Mouse (Mus musculus) brain, embryonic 18.5 days (tissue): ENCODE measurements around the gene Mroh3.

ENCODE experiments used
- DNase-seq: peaks from one replicate; pipeline ENCODE4 v3.0.0-alpha.2; 2012; ENCODE audit warnings: low read depth, low spot score

Gene Mroh3

DNA sequence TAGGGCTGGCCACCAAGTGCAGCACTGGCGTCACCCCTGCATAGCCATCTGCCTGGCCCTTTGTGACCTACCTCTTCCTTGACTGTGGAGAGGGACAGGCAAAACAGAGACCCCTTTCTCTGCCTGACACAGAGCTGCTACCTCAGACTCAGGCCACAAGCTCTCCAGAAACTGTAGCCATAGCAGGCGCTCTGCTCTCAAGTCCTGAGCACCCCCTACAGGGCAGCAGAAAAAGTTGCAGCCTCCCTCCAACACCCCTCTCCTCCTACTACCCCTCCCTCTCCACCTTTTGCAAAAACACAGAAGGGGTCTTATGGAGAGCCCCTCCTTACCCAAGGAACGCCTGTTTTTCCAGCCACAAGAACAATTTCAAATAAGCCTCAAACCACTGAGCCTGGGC, at the start of gene Mroh3:
Mroh3 (minus strand) TSS at position 26 of the 400 bp plus-strand sequence.
- no peak for DNase-seq

DNA sequence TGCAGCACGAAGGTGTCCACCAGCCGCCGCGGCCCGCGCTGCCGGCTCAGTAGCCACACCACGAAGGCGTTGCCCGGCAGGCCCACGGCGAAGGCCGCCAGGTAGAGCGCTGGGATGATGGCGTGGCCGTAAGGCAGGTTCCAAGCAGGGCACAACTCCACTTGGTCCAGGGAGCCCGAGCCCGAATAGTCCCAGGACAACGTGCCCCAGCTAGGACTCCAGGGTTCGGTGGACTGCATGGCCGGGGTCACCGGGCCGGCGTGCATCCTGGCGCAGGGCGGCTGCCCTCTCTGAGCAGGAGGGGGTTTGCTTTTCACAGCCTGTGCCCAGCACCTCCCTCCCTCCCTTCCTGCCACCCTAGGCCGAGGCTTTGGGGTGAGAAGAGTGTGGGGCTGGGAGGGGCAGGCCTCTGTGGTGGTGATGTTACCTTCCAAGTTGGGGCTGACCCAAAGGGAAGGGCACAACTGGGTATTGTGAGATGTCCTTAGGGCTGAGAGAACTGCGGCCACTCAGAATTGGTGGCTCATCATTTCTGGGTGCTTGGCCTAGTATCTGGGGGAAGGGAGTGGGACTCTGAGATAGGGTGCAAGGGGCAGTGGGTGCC, 48.1 kb upstream of the Mroh3 start, which contains the start of gene Gpr25:
Gpr25 (minus strand) TSS at position 239 of the 604 bp plus-strand sequence.
- DNase-seq, result no peak

DNA sequence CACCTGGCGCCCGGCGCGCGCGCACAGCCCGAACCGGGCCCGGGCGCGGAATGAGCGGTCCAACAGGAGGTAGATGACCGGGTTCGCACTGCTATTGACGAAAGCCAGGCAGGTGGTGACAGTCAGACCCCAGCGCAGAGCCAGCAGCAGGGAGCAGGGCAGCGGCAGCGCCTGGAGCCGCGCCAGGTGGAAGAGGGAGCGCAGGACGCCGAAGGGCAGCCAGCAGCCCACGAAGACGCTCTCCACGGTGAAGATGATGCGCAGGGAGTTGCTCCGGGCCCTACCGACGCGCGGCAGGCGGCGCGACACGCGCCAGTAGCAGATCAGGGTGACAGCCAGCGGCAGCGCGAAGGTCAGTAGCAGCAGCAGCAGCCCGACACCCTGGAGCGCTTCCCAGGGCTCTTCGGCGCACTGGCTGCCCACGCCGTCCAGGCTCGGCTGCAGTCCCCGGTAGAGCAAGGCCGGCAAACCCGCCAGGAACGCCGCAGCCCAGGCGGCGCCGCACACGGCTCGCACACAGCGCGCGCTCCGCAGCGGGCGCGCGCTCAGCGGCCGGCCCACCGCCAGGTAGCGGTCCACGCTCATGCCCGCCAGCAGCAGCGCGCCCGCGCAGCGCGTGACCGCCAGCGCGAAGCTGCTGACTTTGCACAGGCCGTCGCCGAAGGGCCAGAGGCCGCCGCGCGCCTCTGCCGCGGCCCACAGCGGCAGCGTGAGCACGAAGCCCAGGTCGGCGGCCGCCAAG, 47.4 kb upstream of the Mroh3 start:
- DNase-seq, result peak; percentile 60

DNA sequence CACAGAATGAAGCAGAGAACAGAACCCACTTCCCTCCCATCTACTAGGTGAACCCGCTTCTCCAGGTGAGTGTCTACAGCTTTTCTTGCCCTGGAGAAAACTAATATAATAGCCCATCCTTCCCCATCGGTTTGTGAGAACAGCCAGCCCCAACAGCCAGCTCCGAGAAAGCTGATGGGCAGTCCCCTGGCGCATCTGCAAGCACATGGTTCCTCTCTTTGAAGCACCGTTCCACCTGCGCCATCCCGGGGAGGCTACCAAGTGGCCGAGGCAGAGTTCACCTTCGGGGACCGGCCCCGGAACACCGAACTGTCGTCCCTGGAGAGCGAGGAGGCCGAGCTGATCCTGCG, 46.9 kb upstream of the Mroh3 start:
- no peak for DNase-seq

DNA sequence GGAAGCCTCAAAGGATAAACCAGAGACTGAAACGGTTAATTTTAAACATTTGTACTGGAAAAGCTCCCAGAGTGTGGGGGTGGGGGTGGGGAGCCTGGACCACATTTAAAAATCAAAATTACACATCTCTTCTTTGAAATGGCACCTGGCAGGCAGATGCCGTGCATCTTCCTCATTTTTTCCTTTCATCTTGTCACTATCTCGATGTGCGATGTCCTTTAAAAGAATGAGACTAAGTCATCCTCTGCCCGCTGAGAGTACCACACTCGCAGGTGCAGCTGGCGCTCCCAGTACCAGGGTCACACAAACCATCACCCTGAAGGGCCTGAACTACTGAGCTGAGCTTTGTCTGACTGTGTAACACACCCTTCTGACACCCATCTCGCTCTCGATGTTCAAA, 45.9 kb upstream of the Mroh3 start:
- DNase-seq, result no peak

DNA sequence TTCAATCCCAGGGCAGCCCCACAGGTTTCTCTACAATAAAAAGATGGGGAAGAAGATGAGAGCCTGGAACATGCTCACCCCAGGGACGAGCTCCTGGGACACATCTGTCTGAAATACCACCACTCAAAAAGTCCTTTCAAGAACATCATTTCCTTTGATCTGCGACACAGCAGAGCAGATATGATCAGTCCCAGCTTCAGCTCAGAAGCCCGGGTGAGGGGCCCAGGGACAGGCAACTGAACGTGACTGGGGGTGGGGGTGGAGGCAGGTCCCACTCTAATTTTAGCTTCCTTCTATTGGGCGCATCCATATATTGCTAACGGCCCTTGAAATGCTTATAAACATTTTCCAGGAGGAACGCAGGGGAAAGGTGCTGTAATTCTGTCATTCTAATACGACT, 43.0 kb upstream of the Mroh3 start:
- DNase-seq, result no peak

DNA sequence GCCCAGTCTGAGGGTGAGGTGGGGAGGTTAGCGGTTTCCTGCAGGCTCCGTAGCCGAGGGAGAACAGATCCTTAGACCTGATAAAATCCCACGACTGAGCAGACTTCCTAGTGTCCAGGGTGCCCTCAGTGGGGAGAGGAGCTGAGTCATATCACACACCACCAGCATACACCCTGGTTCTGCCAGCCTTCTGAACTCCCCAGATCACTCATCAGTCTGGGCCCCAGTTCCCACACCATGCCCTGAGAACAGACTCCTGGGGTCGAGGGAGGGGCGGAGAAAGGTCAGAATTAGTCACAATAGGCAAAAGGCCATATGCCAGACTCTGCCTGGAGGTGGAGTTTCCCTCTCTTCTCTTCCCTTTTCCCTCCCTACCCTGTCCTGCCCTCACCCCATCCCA, 42.5 kb upstream of the Mroh3 start:
- DNase-seq, result no peak

DNA sequence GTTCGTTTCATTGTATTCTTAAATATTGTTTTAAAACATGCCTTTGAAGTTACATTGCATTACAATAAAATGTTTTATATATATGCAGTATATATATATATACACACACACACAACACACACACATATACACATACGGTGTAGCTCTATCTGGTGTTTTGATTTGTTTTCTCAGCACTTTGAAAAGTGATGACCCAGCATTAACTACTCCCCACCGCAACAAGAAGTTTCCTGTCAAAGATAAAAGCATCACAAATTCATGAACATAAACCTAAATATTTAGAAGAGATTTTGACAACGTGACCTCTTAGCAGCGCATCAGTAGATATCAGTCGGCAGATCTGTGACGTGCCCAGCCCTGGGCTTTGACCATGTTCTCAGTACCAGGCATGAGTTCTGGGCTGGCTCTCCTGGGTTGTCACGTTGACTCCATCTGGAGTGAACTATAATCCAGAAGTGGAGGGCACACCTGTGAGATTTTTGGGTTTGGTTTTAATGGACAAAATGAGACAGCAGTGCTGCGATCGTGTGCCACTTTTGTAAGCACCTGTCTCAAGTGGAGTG, 42.0 kb upstream of the Mroh3 start:
- DNase-seq, result no peak

DNA sequence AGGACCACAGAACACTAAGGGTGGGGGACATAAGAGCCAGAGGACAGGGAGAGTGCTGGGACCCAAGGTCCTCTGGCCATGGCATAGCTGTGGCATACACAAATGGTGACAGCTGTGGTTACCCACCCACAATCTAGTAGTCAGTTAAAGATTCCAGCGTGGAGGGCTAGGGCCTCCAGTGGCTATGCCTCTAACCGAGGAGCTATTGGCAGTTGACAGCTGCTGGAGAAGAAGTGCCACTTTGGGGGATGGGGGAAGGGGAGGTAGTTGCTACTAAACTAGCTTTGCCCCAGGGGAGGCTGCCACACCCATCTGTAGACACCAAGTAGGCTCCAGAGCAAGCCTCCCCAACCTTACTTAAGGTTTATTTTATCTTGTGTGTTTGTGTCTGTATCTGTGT, 40.8 kb upstream of the Mroh3 start:
- no peak for DNase-seq

DNA sequence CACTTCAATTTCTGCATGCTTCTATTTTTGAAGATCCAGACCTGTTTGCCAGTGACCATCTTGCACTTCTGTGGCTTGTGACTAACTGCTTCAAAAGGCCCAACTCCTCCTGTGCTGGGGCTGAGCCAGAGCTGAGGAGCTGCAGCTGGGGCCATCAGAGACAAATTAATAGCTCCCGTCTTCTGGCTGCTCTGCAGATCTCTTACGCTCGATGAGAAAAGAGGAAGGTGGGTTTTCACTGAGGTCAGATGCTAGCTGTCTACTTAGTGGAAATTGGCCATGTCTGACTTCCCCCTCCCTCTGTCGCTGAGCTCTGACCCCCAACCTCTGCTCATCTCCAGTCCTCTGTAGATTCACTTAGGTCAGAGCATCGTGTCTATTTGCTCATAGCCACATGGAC, 37.0 kb upstream of the Mroh3 start:
- DNase-seq, result no peak

DNA sequence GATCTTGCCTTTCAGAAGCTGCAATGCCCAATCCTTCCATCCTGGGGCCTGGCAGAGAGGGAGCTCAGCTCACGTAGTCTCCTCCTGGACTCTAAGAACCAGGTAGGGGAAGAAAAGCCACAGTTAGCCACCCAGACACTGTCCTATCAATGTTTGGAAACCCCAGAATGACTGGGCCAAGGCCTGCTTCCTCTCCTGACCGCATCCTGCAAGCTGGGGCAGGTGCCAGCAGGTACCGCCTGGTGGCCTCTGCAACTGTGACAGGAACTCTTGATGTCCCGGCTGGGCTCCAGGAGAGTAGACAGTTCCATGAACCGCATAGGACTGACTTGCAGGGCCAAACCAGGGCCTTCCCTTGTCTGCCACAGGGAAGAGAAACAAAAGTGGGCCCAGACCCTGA, 34.8 kb upstream of the Mroh3 start:
- DNase-seq, result no peak

DNA sequence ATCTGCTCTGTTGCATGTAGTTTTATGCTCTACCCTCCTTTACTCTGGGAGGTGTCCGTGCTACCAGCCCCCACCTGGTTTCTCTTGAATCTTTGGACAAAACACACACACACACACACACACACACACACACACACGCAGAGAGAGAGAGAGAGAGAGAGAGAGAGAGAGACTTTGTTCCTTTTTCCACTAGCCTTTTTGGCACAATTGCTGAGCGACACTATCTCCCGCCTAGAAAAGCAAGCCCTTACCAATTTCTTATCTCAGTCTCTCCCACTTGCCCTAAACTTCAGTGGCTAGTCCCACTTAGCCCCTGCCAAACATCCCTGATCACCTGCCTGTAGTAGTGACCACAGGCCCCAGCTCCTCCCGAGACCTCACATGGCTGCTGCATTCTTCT, 31.8 kb upstream of the Mroh3 start:
- no peak for DNase-seq

DNA sequence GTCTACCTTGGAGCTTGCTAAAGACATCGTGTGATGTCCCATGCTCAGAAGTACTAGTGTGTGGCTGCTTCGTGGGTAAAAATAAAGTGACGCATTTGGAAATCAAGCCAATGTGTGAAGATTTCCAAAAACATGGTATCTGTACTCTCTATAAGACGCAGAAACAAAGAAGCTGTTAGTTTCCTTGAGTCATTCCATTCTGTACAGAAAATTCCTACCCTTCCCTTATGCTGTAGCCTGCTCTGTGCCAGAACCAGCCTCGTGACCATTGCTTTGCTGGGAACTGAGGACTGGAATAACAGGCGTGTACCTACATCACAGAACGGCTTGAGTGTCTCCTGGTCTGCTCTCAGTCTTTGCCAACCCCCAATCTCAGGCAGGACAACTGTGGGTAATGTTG, 29.2 kb upstream of the Mroh3 start:
- DNase-seq, result no peak

DNA sequence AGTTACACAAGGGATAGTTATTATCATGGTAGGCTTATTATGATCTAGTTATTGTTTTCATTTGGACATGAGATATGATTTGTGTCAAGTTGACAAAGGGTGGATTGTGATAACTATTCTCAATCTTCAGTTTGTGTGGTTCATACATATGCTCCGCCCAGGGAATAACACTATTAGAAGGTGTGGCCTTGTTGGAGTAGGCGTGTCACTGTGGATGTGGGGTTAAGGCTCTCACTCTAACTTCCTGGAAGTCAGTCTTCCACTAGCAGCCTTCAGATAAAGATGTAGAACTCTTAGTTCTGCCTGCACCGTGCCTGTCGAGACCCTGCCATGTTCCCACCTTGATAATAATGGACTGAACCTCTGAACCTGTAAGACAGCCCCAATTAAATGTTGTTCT, 25.9 kb upstream of the Mroh3 start:
- DNase-seq, result no peak

DNA sequence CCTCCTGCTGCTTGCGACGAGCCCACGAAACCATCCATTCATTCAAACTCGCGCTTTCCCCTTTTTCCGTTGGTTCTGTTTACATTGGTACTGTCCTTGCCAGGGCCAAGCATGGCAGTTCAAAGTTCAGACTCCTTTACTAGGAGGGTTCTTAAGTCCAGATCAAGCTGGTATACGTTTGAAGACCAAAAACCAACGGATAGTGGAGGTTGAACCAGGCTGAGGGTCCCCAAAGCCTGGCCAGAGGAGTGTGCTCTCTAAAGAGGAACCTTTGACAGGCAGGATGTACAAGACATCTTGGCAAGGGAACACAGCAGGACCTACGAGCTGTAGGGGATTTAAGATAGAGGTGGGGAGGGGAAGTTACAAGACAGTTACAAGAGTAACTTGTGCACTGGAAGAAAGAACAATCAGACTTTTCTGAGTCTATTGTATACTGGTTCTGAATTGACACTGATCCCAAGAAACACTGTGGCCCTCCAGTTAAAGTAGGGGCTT, 22.0 kb upstream of the Mroh3 start:
- no peak for DNase-seq

DNA sequence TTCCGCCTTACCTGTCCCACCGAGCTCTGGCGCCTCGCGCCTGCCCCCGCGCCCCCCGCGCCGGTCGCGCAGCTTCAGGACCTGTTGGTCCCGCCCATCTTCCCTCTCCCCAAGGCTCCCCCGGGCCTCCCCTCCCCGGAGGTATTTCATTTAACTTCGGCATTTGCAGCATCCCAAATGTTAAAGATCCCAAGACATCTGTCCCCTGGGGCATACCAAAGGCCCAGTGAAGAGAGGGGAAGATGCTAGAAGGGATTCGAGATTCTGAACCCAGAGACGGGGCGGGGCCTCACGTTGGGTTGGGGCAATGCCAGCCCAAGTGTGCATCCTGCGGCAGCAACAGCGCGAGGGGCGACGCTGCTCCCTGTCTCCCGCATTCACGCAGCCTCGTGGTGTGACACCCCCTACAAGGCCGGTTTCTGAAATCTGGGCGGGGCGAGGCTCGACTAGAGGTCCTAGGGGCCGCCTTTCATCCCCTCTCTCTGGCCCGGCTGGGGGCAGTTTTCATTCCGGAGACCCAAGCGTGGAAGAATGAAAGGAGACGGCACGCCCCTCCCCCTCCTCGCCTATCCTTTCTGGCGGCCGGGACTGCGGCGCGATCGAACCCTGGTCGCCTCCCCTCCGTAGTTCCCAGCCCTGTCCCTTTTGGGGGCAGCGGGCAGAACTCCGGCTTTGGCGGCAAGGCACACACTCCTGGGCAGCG, 21.4 kb upstream of the Mroh3 start, which contains the start of gene Inava:
Inava (minus strand) TSS at position 373 of the 703 bp plus-strand sequence.
- peak; percentile 42 for DNase-seq

DNA sequence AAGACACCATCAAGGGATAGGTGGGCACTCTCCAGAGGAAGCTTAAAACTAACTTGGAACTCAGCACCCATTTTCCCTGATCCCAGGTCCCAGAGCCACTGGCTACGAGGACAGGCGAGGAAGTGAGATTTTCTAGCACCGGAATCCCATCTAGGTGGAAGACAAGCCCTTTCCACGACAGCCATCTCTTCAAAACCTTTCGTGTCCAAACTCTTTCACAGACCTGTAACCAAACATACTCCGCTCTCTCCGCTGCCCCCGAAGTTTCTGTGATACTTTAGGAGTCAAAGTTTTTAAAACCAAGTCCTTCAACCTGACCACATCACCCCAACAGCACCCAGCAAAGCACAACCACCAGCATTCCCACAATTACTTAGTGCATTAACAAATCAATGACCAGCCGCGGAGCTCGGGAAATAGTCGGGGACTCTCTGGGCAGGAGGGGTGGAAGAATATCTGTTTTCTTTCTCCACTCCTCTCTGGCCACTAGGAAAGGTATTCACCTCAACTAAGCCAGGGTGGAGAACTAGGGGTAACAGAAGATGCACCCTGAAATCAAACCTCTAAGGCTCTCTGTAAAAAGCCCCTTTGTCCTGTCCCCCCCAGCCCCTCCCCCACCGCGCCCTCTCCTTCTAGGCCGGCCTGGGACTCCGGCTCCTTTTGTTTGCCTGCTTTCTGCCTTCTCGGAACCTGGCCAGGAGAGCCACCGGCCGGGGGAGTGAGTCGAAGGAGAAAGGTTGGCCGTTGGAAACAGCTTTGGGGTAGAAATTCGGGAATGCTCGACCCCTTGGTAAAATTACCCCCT, 20.6 kb upstream of the Mroh3 start:
- no peak for DNase-seq

DNA sequence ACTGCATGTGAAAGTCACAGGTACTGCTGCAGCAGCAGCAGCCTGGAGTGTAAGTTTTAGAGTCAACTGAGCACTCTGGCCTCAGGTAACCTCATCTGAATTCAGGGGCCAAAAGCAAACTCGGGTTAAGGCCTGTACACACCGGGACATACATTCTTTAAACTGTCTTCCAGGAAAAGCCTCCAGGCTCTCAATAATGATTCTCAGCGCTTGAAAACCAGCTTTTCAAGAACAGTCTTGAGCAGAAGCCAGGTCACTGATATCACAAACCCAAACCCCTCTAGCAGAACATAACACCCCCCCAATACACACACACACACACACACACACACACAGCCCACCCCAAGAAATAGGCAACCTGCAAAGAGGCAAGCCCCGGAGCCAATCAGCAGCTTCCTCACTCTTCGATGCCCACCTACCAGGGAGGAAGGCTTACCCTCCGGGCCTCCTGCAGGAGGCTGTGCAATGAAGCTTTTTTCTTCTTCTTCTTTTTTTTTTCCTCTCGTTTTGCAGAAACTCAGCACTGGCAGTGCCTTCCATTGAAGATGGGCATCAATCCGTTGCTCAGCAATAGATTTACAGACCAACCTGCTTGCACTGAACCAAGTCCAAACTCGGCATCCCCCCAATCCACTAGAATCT, 19.8 kb upstream of the Mroh3 start:
- no peak for DNase-seq

DNA sequence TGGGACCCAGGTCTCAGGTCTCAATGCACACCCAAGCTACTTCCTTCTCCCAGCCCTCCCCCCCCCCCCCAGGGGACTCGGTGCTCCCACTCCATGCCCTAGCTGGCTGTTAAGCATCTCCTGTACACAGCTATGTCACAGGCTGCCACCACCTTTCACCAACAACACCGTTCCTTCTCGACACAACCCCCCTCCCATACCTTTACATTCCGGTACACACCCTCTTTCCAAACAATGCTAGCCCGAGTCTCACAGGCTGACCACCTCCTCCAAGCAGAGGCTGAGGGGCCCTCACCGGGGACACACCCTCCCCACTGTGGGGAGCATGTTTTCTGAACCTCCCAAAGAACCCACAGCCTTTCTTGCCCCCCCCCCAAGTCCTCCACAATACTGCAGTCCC, 19.0 kb upstream of the Mroh3 start:
- no peak for DNase-seq

DNA sequence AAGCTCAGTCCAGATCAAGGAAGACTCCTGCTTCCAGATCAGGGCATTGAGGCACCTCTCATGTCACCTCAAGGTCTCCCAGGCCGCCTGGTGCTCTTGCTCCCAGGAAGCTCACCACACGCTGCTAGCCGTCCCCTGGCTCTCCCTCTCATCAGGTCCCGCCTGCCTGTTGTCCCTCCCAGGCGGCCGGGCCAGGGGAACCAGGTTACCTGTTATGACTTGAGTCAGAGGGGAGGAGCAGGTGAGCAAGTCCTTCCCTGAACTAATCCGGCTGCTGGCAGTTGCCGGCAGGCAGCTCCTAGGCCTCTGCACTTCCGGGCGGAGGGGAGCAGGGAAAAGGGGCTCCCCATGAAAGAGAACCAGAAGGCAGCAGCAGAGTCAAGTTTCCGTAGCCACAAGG, 17.6 kb upstream of the Mroh3 start:
- no peak for DNase-seq

DNA sequence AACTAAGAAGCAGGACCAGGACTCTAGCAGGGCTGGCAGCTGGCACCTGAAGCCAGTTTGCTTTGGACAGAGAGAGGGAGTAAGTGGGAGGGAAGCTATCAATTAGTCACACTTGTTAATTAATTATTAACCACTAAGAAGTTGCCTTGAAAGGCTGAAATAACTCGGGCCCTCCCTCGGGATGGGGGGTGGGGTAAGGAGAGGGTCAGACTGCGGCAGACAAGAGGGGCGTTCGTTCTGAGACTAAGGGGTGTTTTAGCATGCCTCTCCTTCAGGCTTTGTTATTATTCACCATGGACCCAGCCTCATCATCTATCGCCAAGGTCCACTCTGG, 16.4 kb upstream of the Mroh3 start:
- no peak for DNase-seq
